Mouse (Mus musculus): ENCODE data around the gene Fam216a. TPM values are rescaled to one million over a fixed set of nuclear protein-coding genes. Genes with fewer than 3 reads are reported as not detected.

The Fam216a gene
- total and polyA plus RNA-seq, 3 experiments = 38.2 to 50.2 (median 41.4) TPM

DNA sequence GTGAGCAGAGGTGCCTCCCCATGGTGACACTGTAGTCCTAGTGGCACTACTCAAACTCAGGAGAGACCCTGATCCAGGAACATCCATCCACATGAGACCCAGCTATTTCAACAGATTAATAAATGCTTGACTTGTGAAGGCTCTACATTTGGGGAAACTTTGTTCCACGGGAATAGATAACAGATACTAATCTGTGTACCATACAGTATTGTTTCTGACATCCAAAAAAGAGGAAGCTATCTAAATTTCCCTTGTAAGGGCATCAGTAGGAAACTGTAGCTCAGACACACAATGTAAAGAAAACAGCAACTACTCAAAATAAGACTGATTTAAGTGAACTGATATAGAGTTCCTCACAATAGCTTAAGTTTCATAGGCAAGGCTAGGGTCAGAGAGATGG, 29.3 kb downstream of the Fam216a start:
- Histone ChIP-seq H3K27me3 (replicated peaks) (no peaks in the 10 kb centered on the region), H3K9ac (ENCODE audit: insufficient read depth, low read depth) (no peak overlapping the region), H3K79me2 (replicated peaks; ENCODE audit: control insufficient read depth, extremely low read depth, insufficient read depth, poor library complexity, severe bottlenecking) (no peaks in the 10 kb centered on the region), H3K4me2 (ENCODE audit: insufficient read depth, low read depth, poor library complexity, severe bottlenecking) (no peak overlapping the region), H3K4me1 (ENCODE audit: control insufficient read depth in 1 of 2, insufficient read depth in 2 of 2) (no peaks in the 10 kb centered on the region), H3K27ac (ENCODE audit: insufficient read depth, low read depth) (no peak overlapping the region), H3K4me3 (replicated peaks in 1 of 3; ENCODE audit: low read depth in 2 of 3, low read length in 2 of 3, poor library complexity in 1 of 3) (no peak overlapping the region), H3K36me3 (replicated peaks in 1 of 2; ENCODE audit: control insufficient read depth in 1 of 2, insufficient read depth in 1 of 2, low read length in 1 of 2) (peaks cover 6 to 51% of the 10 kb centered on the region in 2 experiments), H3K9me3 (replicated peaks; ENCODE audit: low read length) (peaks cover 12% of the 10 kb centered on the region)
- TF ChIP-seq MXI1 (IDR thresholded peaks at IDR 0.05; ENCODE audit: low read depth, low read length) (no peak), MAFK (IDR thresholded peaks at IDR 0.05; ENCODE audit: insufficient replicate concordance, low read length) (no peak), POLR2A (IDR thresholded peaks at IDR 0.05; ENCODE audit: low read depth, low read length) (no peak), HCFC1 (IDR thresholded peaks at IDR 0.05; ENCODE audit: low read depth, low read length) (no peak), MAX (IDR thresholded peaks at IDR 0.05; ENCODE audit: low read length) (no peak), NRF1 (IDR thresholded peaks at IDR 0.05; ENCODE audit: low read depth, low read length) (no peak), EP300 (IDR thresholded peaks at IDR 0.05; ENCODE audit: low read length) (no peak), ZNF384 (IDR thresholded peaks at IDR 0.05; ENCODE audit: low read depth, low read length) (no peak), USF1 (IDR thresholded peaks at IDR 0.05; ENCODE audit: low read depth, low read length) (no peak), MYC (IDR thresholded peaks at IDR 0.05; ENCODE audit: low read depth, low read length) (no peak), GABPA (IDR thresholded peaks at IDR 0.05; ENCODE audit: insufficient replicate concordance, low read depth, low read length) (no peak), ZC3H11A (IDR thresholded peaks at IDR 0.05; ENCODE audit: low read depth, low read length) (no peak)
- dilution Hi-C loops (cut with MboI; ENCODE audit: extremely low pct_ligation_motif_present, extremely low pct_unique_long_range_greater_than_20kb, low sequenced_read_pairs) = no loop called here
- in situ Hi-C loops (cut with MboI; ENCODE audit: low pct_ligation_motif_present, low pct_unique_long_range_greater_than_20kb, low sequenced_read_pairs) = no loop called here
- no peak for DNase-seq (ENCODE audit: extremely low read depth)

DNA sequence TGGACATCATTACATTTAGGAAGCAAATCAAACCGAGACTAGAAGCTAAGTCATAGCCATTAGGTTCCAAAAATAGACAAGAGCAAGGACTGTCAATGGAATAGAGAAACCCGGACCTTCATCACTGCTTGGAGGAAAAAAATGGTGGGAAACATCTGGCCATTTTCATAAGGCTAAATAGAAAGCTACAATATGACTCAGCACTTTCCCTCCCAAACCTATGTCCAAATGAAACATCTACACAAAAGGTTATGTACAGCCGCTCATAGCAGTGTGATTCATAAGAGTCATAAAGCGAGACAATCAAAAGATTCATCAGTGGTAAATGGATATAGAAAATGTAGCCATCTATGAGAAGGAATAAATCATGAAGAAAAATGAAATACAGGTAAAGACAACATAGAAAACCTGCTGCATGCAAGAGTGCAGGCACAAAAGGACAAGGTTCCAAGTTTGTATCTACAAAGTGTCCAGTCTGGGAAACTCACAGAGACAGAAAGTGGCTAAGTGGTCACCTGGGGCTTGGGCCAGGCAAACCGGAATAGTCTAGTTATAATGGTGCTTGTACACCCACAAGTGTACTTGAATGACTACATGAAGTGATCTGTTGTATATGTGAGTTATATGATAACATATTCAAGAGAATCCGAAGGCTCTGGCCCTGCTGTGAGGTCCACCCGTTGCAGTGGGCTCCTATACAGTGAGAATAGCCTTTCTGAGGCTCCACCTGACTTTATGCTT, 35.4 kb downstream of the Fam216a start:
- peaks cover 4 to 60% of the 10 kb centered on the region in 2 experiments for H3K36me3 ChIP-seq (replicated peaks in 1 of 2; ENCODE audit: control insufficient read depth in 1 of 2, insufficient read depth in 1 of 2, low read length in 1 of 2)
- H3K27ac ChIP-seq (ENCODE audit: insufficient read depth, low read depth) = no peak overlapping the region
- DNase-seq (ENCODE audit: extremely low read depth) = no peak
- in situ Hi-C loops (cut with MboI; ENCODE audit: low pct_ligation_motif_present, low pct_unique_long_range_greater_than_20kb, low sequenced_read_pairs) (no loop called here), dilution Hi-C loops (cut with MboI; ENCODE audit: extremely low pct_ligation_motif_present, extremely low pct_unique_long_range_greater_than_20kb, low sequenced_read_pairs) (no loop called here)
- H3K4me3 ChIP-seq (replicated peaks in 1 of 3; ENCODE audit: low read depth in 2 of 3, low read length in 2 of 3, poor library complexity in 1 of 3) = no peak overlapping the region
- no peaks in the 10 kb centered on the region for H3K79me2 ChIP-seq (replicated peaks; ENCODE audit: control insufficient read depth, extremely low read depth, insufficient read depth, poor library complexity, severe bottlenecking)
- H3K27me3 ChIP-seq (replicated peaks) = no peaks in the 10 kb centered on the region
- H3K9me3 ChIP-seq (replicated peaks; ENCODE audit: low read length) = peaks cover 3% of the 10 kb centered on the region
- TF ChIP-seq MAFK (IDR thresholded peaks at IDR 0.05; ENCODE audit: insufficient replicate concordance, low read length) (peak; percentile 71; the same call in 1 of the 2 replicates), HCFC1 (IDR thresholded peaks at IDR 0.05; ENCODE audit: low read depth, low read length) (no peak)
- no peak overlapping the region for H3K9ac ChIP-seq (ENCODE audit: insufficient read depth, low read depth)
- H3K4me1 ChIP-seq (ENCODE audit: control insufficient read depth in 1 of 2, insufficient read depth in 2 of 2) = peaks cover 0 to 6% of the 10 kb centered on the region in 2 experiments; a peak in 1 of 4 replicates
- no peak overlapping the region for H3K4me2 ChIP-seq (ENCODE audit: insufficient read depth, low read depth, poor library complexity, severe bottlenecking)

DNA sequence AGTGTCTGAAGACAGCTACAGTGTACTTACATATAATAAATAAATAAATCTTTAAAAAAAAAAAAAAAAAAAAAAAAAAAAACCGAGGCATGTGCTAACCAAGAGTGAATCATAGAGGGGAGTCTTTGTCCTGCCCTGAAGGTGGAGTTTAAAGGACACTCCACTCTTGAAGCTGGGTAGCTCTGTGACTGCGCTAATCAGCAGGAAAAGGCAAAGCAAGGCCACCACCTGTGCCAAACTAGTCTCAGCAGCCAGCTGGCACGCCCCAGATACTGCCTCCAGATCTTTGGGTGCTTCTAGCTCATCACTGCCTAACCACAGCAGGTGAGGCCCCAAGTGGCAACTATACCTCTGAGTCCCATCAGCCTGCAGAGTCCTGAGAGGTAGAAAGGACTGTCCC, 37.5 kb downstream of the Fam216a start:
- no peaks in the 10 kb centered on the region for H3K79me2 ChIP-seq (replicated peaks; ENCODE audit: control insufficient read depth, extremely low read depth, insufficient read depth, poor library complexity, severe bottlenecking)
- in situ Hi-C loops (cut with MboI; ENCODE audit: low pct_ligation_motif_present, low pct_unique_long_range_greater_than_20kb, low sequenced_read_pairs) (no loop called here), dilution Hi-C loops (cut with MboI; ENCODE audit: extremely low pct_ligation_motif_present, extremely low pct_unique_long_range_greater_than_20kb, low sequenced_read_pairs) (no loop called here)
- peaks cover 4 to 57% of the 10 kb centered on the region in 2 experiments for H3K36me3 ChIP-seq (replicated peaks in 1 of 2; ENCODE audit: control insufficient read depth in 1 of 2, insufficient read depth in 1 of 2, low read length in 1 of 2)
- H3K4me3 ChIP-seq (replicated peaks in 1 of 3; ENCODE audit: low read depth in 2 of 3, low read length in 2 of 3, poor library complexity in 1 of 3) = no peak overlapping the region
- H3K27ac ChIP-seq (ENCODE audit: insufficient read depth, low read depth) = no peak overlapping the region
- DNase-seq (ENCODE audit: extremely low read depth) = no peak
- peaks cover 0 to 6% of the 10 kb centered on the region in 2 experiments; a peak in 1 of 4 replicates for H3K4me1 ChIP-seq (ENCODE audit: control insufficient read depth in 1 of 2, insufficient read depth in 2 of 2)
- no peak overlapping the region for H3K4me2 ChIP-seq (ENCODE audit: insufficient read depth, low read depth, poor library complexity, severe bottlenecking)
- no peak for TF ChIP-seq CHD1 (IDR thresholded peaks at IDR 0.05; ENCODE audit: low read depth, low read length)
- no peak for TF ChIP-seq ZNF384 (IDR thresholded peaks at IDR 0.05; ENCODE audit: low read depth, low read length)
- no peak for TF ChIP-seq EP300 (IDR thresholded peaks at IDR 0.05; ENCODE audit: low read length)
- no peak for TF ChIP-seq UBTF (IDR thresholded peaks at IDR 0.05; ENCODE audit: low read depth, low read length)
- no peak for TF ChIP-seq TBP (conservative IDR thresholded peaks at IDR 0.05; ENCODE audit: low read depth, low read length)
- TF ChIP-seq MXI1 (IDR thresholded peaks at IDR 0.05; ENCODE audit: low read depth, low read length) = no peak
- no peak for TF ChIP-seq NRF1 (IDR thresholded peaks at IDR 0.05; ENCODE audit: low read depth, low read length)
- no peak for TF ChIP-seq POLR2AphosphoS2 (IDR thresholded peaks at IDR 0.05; ENCODE audit: low read depth, low read length)
- TF ChIP-seq ZKSCAN1 (IDR thresholded peaks at IDR 0.05; ENCODE audit: borderline replicate concordance, low read depth, low read length) = no peak
- no peaks in the 10 kb centered on the region for H3K27me3 ChIP-seq (replicated peaks)
- H3K9ac ChIP-seq (ENCODE audit: insufficient read depth, low read depth) = no peak overlapping the region
- no peaks in the 10 kb centered on the region for H3K9me3 ChIP-seq (replicated peaks; ENCODE audit: low read length)

Measured in CH12.LX (cell line).